In genomic region chr10:42355980-42356379, GRCm38 (mm10) we compare ENCODE assay signal across 9 mouse cellular contexts.
A peak's percentile ranks its signal among the peaks of the same experiment; 100 is the strongest.
DNase-seq lines count a peak whose midpoint lies in the region; ATAC-seq and TF ChIP-seq lines count a peak whose summit lies in the region.
"Had no signal": no experiment of that assay in that cellular context is flagged by ENCODE, and none has a peak within 500 bp of the region (broad histone marks: within the 10 kb centered on the region; RNA-seq: fewer than 3 reads in every experiment).

No protein-coding gene starts in this region.

- H3K4me3 ChIP-seq in kidney, postnatal 0 days (replicated peaks; ENCODE audit: low read depth, low read length): no peak overlapping the region
- no peak overlapping the region for H3K4me3 ChIP-seq in kidney, embryonic 16.5 days (ENCODE audit: low read length)
- H3K4me3 ChIP-seq in ES-Bruce4 (ENCODE audit: low read depth, low read length): no peak overlapping the region
- H3K4me3 ChIP-seq: heart, embryonic 13.5 days had no signal

- no peak for TF ChIP-seq POLR2A in ES-Bruce4 (IDR thresholded peaks at IDR 0.05; ENCODE audit: insufficient read depth, low read length)

- no peaks in the 10 kb centered on the region for H3K27me3 ChIP-seq in kidney, postnatal 0 days (ENCODE audit: insufficient read depth, low read length)
- no peaks in the 10 kb centered on the region for H3K27me3 ChIP-seq in kidney, embryonic 16.5 days (ENCODE audit: insufficient read depth, low read length)
- no peaks in the 10 kb centered on the region for H3K27me3 ChIP-seq in ES-Bruce4 (ENCODE audit: control insufficient read depth, insufficient read depth, low read length, poor library complexity, severe bottlenecking)
- H3K27me3 ChIP-seq: heart, embryonic 13.5 days had no signal

- no peak overlapping the region for H3K27ac ChIP-seq in kidney, postnatal 0 days
- no peak overlapping the region for H3K27ac ChIP-seq in kidney, embryonic 16.5 days (ENCODE audit: low read length)
- no peak overlapping the region for H3K27ac ChIP-seq in ES-Bruce4 (ENCODE audit: insufficient read depth, low read length)
- H3K27ac ChIP-seq: heart, embryonic 13.5 days had no signal

- peak; percentile 52 for TF ChIP-seq CTCF in kidney, postnatal 0 days (IDR thresholded peaks at IDR 0.05; ENCODE audit: low read depth)
- TF ChIP-seq CTCF in ES-Bruce4 (IDR thresholded peaks at IDR 0.05; ENCODE audit: low read depth, low read length): peak; percentile 64

- no peak for ATAC-seq in kidney, postnatal 0 days (replicated peaks; ENCODE audit: low FRiP score, low read depth)
- no peak for ATAC-seq in kidney, embryonic 16.5 days (ENCODE audit: low FRiP score, low TSS enrichment)
- peak; percentile 44; the same call in 1 of the 2 replicates for ATAC-seq in megakaryocyte progenitor cell, adult 5-6 weeks (replicated peaks; ENCODE audit: poor library complexity)

- WGBS in kidney, postnatal 0 days: 80% methylated on average over 3 of the region's 3 CpGs
- WGBS in kidney, embryonic 16.5 days: 71% methylated on average over 3 of the region's 3 CpGs

- H3K36me3 ChIP-seq in kidney, postnatal 0 days (ENCODE audit: insufficient read depth, low read length): no peaks in the 10 kb centered on the region
- H3K36me3 ChIP-seq in kidney, embryonic 16.5 days (ENCODE audit: insufficient read depth, low read length): no peaks in the 10 kb centered on the region
- H3K36me3 ChIP-seq in ES-Bruce4 (ENCODE audit: control insufficient read depth, insufficient read depth, low read length, poor library complexity, severe bottlenecking): no peaks in the 10 kb centered on the region

- no peak for DNase-seq in kidney, postnatal 0 days (ENCODE audit: low spot score)
- DNase-seq in T-cell, adult 2 months (ENCODE audit: low spot score): peak; percentile 4
- DNase-seq in layer of hippocampus, postnatal 36 days: no peak
- DNase-seq in cerebellum, adult 9-10 months: no peak
- DNase-seq: cerebellum, postnatal 25 days had no signal

- H3K4me1 ChIP-seq in kidney, postnatal 0 days (replicated peaks; ENCODE audit: insufficient read depth, low read length): no peaks in the 10 kb centered on the region
- no peaks in the 10 kb centered on the region for H3K4me1 ChIP-seq in kidney, embryonic 16.5 days (ENCODE audit: insufficient read depth, low read length)
- no peaks in the 10 kb centered on the region for H3K4me1 ChIP-seq in ES-Bruce4 (ENCODE audit: control insufficient read depth, insufficient read depth, low read length)
- H3K4me1 ChIP-seq: heart, embryonic 13.5 days had no signal

- no peaks in the 10 kb centered on the region for H3K9me3 ChIP-seq in kidney, postnatal 0 days (replicated peaks; ENCODE audit: low read length)
- no peaks in the 10 kb centered on the region for H3K9me3 ChIP-seq in kidney, embryonic 16.5 days (ENCODE audit: low read length)
- no peaks in the 10 kb centered on the region for H3K9me3 ChIP-seq in ES-Bruce4 (replicated peaks; ENCODE audit: control insufficient read depth, insufficient read depth, low read length, poor library complexity, severe bottlenecking)
- H3K9me3 ChIP-seq: heart, embryonic 13.5 days had no signal

- H3K9ac ChIP-seq in kidney, postnatal 0 days (ENCODE audit: low read depth, low read length): no peak overlapping the region
- no peak overlapping the region for H3K9ac ChIP-seq in kidney, embryonic 16.5 days (replicated peaks; ENCODE audit: low read length)
- no peak overlapping the region for H3K9ac ChIP-seq in ES-Bruce4 (ENCODE audit: low read depth, poor library complexity, severe bottlenecking)
- H3K9ac ChIP-seq: heart, embryonic 13.5 days had no signal

- TF ChIP-seq EP300 in ES-Bruce4 (IDR thresholded peaks at IDR 0.05; ENCODE audit: insufficient read depth, low read depth, low read length): no peak

- H3K4me2 ChIP-seq in kidney, postnatal 0 days (ENCODE audit: low read length): no peak overlapping the region
- no peak overlapping the region for H3K4me2 ChIP-seq in kidney, embryonic 16.5 days (replicated peaks; ENCODE audit: low read depth, low read length)
- H3K4me2 ChIP-seq: heart, embryonic 13.5 days had no signal
